Mouse (Mus musculus) hindbrain, embryonic 13.5 days (tissue): ENCODE results near the gene Rasgrp4. TPM values are rescaled to one million over a fixed set of nuclear protein-coding genes. Genes with fewer than 3 reads are reported as not detected.

Experiments
- ATAC-seq: fragments of 200-750 bp; cut with Nextera tagmentation; 2 replicates; pipeline ENCODE4 v1.8.0; 2017; ENCODE audit warnings: moderate TSS enrichment; ENCODE audit not compliant: low FRiP score
- H3K27ac ChIP-seq: fragments of 300-500 bp; sonication (generic); 2 replicates; pipeline ENCODE4 v1.5.1; 2015; ENCODE audit warnings: inconsistent platforms, mild to moderate bottlenecking, moderate library complexity
- H3K27me3 ChIP-seq: fragments of 300-500 bp; sonication (generic); 2 replicates; pipeline ENCODE4 v1.6.1; 2015; ENCODE audit warnings: mild to moderate bottlenecking, inconsistent platforms
- H3K36me3 ChIP-seq: fragments of 300-500 bp; sonication (generic); 2 replicates; pipeline ENCODE4 v1.6.1; 2015; ENCODE audit warnings: mild to moderate bottlenecking, inconsistent platforms
- H3K4me1 ChIP-seq: fragments of 300-500 bp; sonication (generic); replicated peaks from 2 replicates; pipeline ENCODE4 v1.6.1; 2015; ENCODE audit warnings: inconsistent platforms
- H3K4me2 ChIP-seq: fragments of 300-500 bp; sonication (generic); 2 replicates; pipeline ENCODE4 v1.6.1; 2015; ENCODE audit warnings: inconsistent platforms, mild to moderate bottlenecking, moderate library complexity
- H3K4me3 ChIP-seq: fragments of 300-500 bp; sonication (generic); 2 replicates; pipeline ENCODE4 v1.5.1; 2015; ENCODE audit warnings: mild to moderate bottlenecking, inconsistent platforms
- H3K9ac ChIP-seq: fragments of 300-500 bp; sonication (generic); 2 replicates; pipeline ENCODE4 v1.6.1; 2015; ENCODE audit warnings: mild to moderate bottlenecking, inconsistent platforms
- H3K9me3 ChIP-seq: fragments of 300-500 bp; sonication (generic); 2 replicates; pipeline ENCODE4 v1.6.1; 2016; ENCODE audit warnings: inconsistent platforms
- WGBS: fragments of 180-500 bp; shearing (Covaris S2); methylation state at CpG from one replicate; pipeline ENCODE4 v1.1.7; 2015; 5-methylcytosine and 5-hydroxymethylcytosine counted together
- polyA plus RNA-seq: library from polyadenylated mRNA; unstranded; fragments of >200 nt; fragmentation: Nextera tagmentation; extraction: Ambion mirVana; gene quantifications from 2 replicates; pipeline ENCODE4 v1.2.1, GENCODE M21; 2015

The Rasgrp4 gene
- polyA plus RNA-seq, 1 experiment from 2014 or later: 0.68 TPM

GRCm38 (mm10) chr7:29155196-29155837, 20.7 kb downstream of the Rasgrp4 start:
- Histone ChIP-seq H3K4me1 (peaks cover 15% of the 10 kb centered on the region), H3K4me3 (peak overlapping the region; percentile 80), H3K27me3 (peaks cover 30% of the 10 kb centered on the region), H3K9ac (peak overlapping the region; percentile 84), H3K4me2 (peak overlapping the region; percentile 92), H3K27ac (peak overlapping the region; percentile 91), H3K9me3 (no peaks in the 10 kb centered on the region), H3K36me3 (0 out of 2 replicates have a peak, but pooled peaks cover 4% of the 10 kb centered on the region)
- WGBS: 7% methylated on average over 37 of the region's 37 CpGs
- peak; percentile 91 for ATAC-seq

- ATAC-seq: peak; percentile 84
- peak within 1 kb of the TSS; percentile 92 for H3K4me2 ChIP-seq
- peak within 1 kb of the TSS; percentile 84 for H3K9ac ChIP-seq
- H3K27me3 ChIP-seq: peaks cover 31% of the 10 kb centered on the region
- H3K4me1 ChIP-seq: peaks cover 15% of the 10 kb centered on the region
- H3K36me3 ChIP-seq: peaks cover 9% of the 10 kb centered on the region; the same call in 1 of the 2 replicates
- H3K27ac ChIP-seq: peak within 1 kb of the TSS; percentile 91
- no peaks in the 10 kb centered on the region for H3K9me3 ChIP-seq
- 3% methylated on average over 65 of the region's 68 CpGs for WGBS
- peak within 1 kb of the TSS; percentile 80 for H3K4me3 ChIP-seq
Measured at GRCm38 (mm10) chr7:29155838-29156782, 21.5 kb downstream of the Rasgrp4 start, which contains the start of gene Fam98c. Gene Fam98c (minus strand): TSS chr7:29156234.

- ATAC-seq: no peak
- no peak overlapping the region for H3K9ac ChIP-seq
- 7% methylated on average over 5 of the region's 5 CpGs for WGBS
Measured at GRCm38 (mm10) chr7:29158264-29158663, 23.6 kb downstream of the Rasgrp4 start.

GRCm38 (mm10) chr7:29162294-29162693, 27.6 kb downstream of the Rasgrp4 start:
- 78% methylated on average over 5 of the region's 5 CpGs for WGBS

More at GRCm38 (mm10) chr7:29158264-29158663, 23.6 kb downstream of the Rasgrp4 start:
- Histone ChIP-seq H3K4me2 (no peak overlapping the region), H3K4me3 (no peak overlapping the region), H3K27me3 (peaks cover 27% of the 10 kb centered on the region), H3K9me3 (no peaks in the 10 kb centered on the region), H3K36me3 (peaks cover 25% of the 10 kb centered on the region), H3K4me1 (peaks cover 15% of the 10 kb centered on the region), H3K27ac (no peak overlapping the region)

GRCm38 (mm10) chr7:29162750-29163525, 28.3 kb downstream of the Rasgrp4 start:
- Histone ChIP-seq H3K9me3 (no peaks in the 10 kb centered on the region), H3K4me1 (peaks cover 8% of the 10 kb centered on the region), H3K27ac (no peak overlapping the region), H3K9ac (no peak overlapping the region), H3K4me2 (no peak overlapping the region), H3K4me3 (no peak overlapping the region), H3K27me3 (peaks cover 37% of the 10 kb centered on the region), H3K36me3 (peaks cover 31% of the 10 kb centered on the region)
- ATAC-seq: no peak
- 16% methylated on average over 9 of the region's 9 CpGs for WGBS

More at GRCm38 (mm10) chr7:29162294-29162693, 27.6 kb downstream of the Rasgrp4 start:
- ATAC-seq: no peak
- Histone ChIP-seq H3K27ac (no peak overlapping the region), H3K9me3 (no peaks in the 10 kb centered on the region), H3K4me3 (no peak overlapping the region), H3K27me3 (peaks cover 34% of the 10 kb centered on the region), H3K4me1 (peaks cover 2% of the 10 kb centered on the region; the same call in 1 of the 2 replicates), H3K36me3 (peaks cover 31% of the 10 kb centered on the region), H3K4me2 (no peak overlapping the region), H3K9ac (no peak overlapping the region)

- Histone ChIP-seq H3K27ac (no peak overlapping the region), H3K36me3 (peaks cover 16% of the 10 kb centered on the region)
Measured at GRCm38 (mm10) chr7:29167656-29168055, 33.0 kb downstream of the Rasgrp4 start.

GRCm38 (mm10) chr7:29168121-29168695, 33.6 kb downstream of the Rasgrp4 start:
- Histone ChIP-seq H3K36me3 (peaks cover 20% of the 10 kb centered on the region), H3K4me2 (peak overlapping the region; percentile 73), H3K27ac (peak overlapping the region; percentile 89), H3K4me3 (peak overlapping the region; percentile 71), H3K4me1 (peaks cover 47% of the 10 kb centered on the region), H3K9ac (peak overlapping the region; percentile 80), H3K27me3 (peaks cover 44% of the 10 kb centered on the region), H3K9me3 (no peaks in the 10 kb centered on the region)
- 3% methylated on average over 10 of the region's 10 CpGs for WGBS
- no peak for ATAC-seq

More at GRCm38 (mm10) chr7:29167656-29168055, 33.0 kb downstream of the Rasgrp4 start:
- H3K4me3 ChIP-seq: peak overlapping the region; percentile 71
- peak overlapping the region; percentile 80 for H3K9ac ChIP-seq
- H3K4me1 ChIP-seq: peaks cover 44% of the 10 kb centered on the region
- no peak for ATAC-seq
- WGBS: 13% methylated on average over 18 of the region's 19 CpGs
- H3K4me2 ChIP-seq: peak overlapping the region; percentile 73
- H3K9me3 ChIP-seq: no peaks in the 10 kb centered on the region
- H3K27me3 ChIP-seq: peaks cover 39% of the 10 kb centered on the region

GRCm38 (mm10) chr7:29168791-29169230, 34.2 kb downstream of the Rasgrp4 start:
- peak overlapping the region; percentile 80 for H3K9ac ChIP-seq
- peak overlapping the region; percentile 71 for H3K4me3 ChIP-seq
- peaks cover 47% of the 10 kb centered on the region for H3K4me1 ChIP-seq
- under 1% methylated on average over 14 of the region's 14 CpGs for WGBS
- peaks cover 50% of the 10 kb centered on the region for H3K27me3 ChIP-seq
- no peaks in the 10 kb centered on the region for H3K9me3 ChIP-seq
- H3K27ac ChIP-seq: peak overlapping the region; percentile 89
- ATAC-seq: peak; percentile 36
- peak overlapping the region; percentile 73 for H3K4me2 ChIP-seq
- H3K36me3 ChIP-seq: peaks cover 25% of the 10 kb centered on the region

GRCm38 (mm10) chr7:29169231-29170065, 34.8 kb downstream of the Rasgrp4 start:
- Histone ChIP-seq H3K27ac (peak overlapping the region; percentile 89), H3K36me3 (peaks cover 29% of the 10 kb centered on the region), H3K9ac (peak overlapping the region; percentile 80), H3K4me1 (peaks cover 47% of the 10 kb centered on the region), H3K27me3 (peaks cover 57% of the 10 kb centered on the region), H3K4me3 (peak overlapping the region; percentile 71), H3K4me2 (peak overlapping the region; percentile 73), H3K9me3 (no peaks in the 10 kb centered on the region)
- WGBS: under 1% methylated on average over 31 of the region's 39 CpGs
- ATAC-seq: peak; percentile 80

- Histone ChIP-seq H3K9me3 (no peaks in the 10 kb centered on the region), H3K4me1 (peaks cover 47% of the 10 kb centered on the region), H3K27ac (peak within 1 kb of the TSS; percentile 89), H3K27me3 (peaks cover 64% of the 10 kb centered on the region), H3K4me2 (peak within 1 kb of the TSS; percentile 73), H3K9ac (peak within 1 kb of the TSS; percentile 80), H3K36me3 (peaks cover 37% of the 10 kb centered on the region), H3K4me3 (peak within 1 kb of the TSS; percentile 71)
- WGBS: under 1% methylated on average over 30 of the region's 30 CpGs
- peak; percentile 50 for ATAC-seq
Measured at GRCm38 (mm10) chr7:29170066-29170754, 35.6 kb downstream of the Rasgrp4 start, which contains the start of the genes Ggn and Spred3. Gene Ggn (plus strand): TSS chr7:29170210. Gene Spred3 (minus strand): TSS chr7:29170411.
